Mouse (Mus musculus) brain, embryonic 14.5 days (tissue): Measurements from ENCODE around the gene Efcab3.

Source experiments
- CTCF ChIP-seq: fragments of 200-500 bp; IDR thresholded peaks from 2 replicates; pipeline ENCODE4 v1.5.1; 2012; ENCODE audit warnings: inconsistent platforms, mild to moderate bottlenecking, moderate library complexity, borderline replicate concordance; ENCODE audit not compliant: insufficient read depth, insufficient read length; ENCODE audit errors: extremely low read depth
- POLR2A ChIP-seq: fragments of 200-500 bp; IDR thresholded peaks from 2 replicates; pipeline ENCODE4 v1.6.1; 2012; ENCODE audit warnings: mild to moderate bottlenecking, inconsistent platforms, borderline replicate concordance; ENCODE audit not compliant: poor library complexity, insufficient read depth, insufficient read length, severe bottlenecking; ENCODE audit errors: extremely low read depth

GRCm38 (mm10) chr11:105021071-105021470, 42.3 kb upstream of the Efcab3 start:
- TF ChIP-seq CTCF, result peak; percentile 28; the same call in 1 of the 2 replicates
- TF ChIP-seq POLR2A, result no peak
